Mouse (Mus musculus): ENCODE measurements around the gene Tspan10.

DNA sequence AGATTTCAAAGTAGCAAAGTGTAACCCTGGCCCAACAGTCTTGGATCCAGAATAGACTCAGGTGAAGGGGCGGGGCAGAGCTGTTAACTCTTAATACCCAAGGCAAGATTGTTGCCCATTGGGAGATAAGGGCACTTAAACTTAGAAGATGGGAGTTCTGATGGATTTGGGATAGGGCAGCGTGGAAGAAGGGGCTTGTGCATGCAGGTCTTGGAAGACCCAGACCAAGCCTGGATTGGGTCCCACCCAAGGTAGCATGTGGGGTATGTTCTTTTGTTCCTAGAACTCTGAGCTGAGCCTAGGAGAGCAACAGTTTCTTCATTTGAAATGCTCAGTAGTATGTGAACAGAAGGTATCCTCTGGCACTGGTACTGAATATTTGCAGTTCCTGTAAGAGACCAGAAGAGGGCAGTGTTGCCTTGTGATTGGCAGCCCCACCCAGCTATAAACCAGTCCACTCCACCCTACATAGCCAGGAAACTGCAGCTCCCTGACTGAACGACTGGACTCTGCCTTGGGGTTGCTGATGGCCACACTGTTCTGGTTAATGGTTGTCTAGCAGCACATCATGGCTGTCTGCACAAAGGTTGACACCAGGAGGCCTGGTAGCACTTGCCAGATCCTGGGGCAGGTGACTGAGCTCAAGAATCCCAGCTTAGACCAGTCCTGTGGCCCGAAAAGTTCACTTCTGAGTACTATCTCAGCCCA, 46.8 kb downstream of the Tspan10 start:
- TF ChIP-seq CTCF (IDR thresholded peaks at IDR 0.05; ENCODE audit: low read depth) (peak; percentile 97), EP300 (IDR thresholded peaks at IDR 0.05; ENCODE audit: low read depth) (no peak)
